Mouse (Mus musculus) kidney, adult 2 months (tissue): Measurements from ENCODE around the gene Tubd1.

Source experiments
- CTCF ChIP-seq: fragments of 200-500 bp; conservative IDR thresholded peaks from 2 replicates; pipeline ENCODE4 v1.5.1; 2011; ENCODE audit warnings: low read depth, mild to moderate bottlenecking, control low read depth, low read length, moderate library complexity, mixed read lengths; ENCODE audit not compliant: insufficient read depth, insufficient read length
- POLR2A ChIP-seq: fragments of 200-500 bp; IDR thresholded peaks from one replicate; pipeline ENCODE4 v1.6.1; 2011; ENCODE audit warnings: low read depth, low read length, control low read depth

GRCm38 (mm10) chr11:86614056-86614530 is 69.3 kb downstream of the Tubd1 start:
- TF ChIP-seq CTCF (no peak), POLR2A (no peak)
